Mouse (Mus musculus) cerebellum, adult 11 months (tissue): ENCODE measurements around the gene Cblb.

ENCODE experiments used
- DNase-seq: peaks from one replicate; pipeline ENCODE4 v3.0.0; 2022

Cblb gene

GRCm38 (mm10) chr16:52135689-52136390 is 104.8 kb downstream of the Cblb start:
- no peak for DNase-seq

- DNase-seq = no peak
Measured at GRCm38 (mm10) chr16:52143101-52143500, 112.1 kb downstream of the Cblb start.

GRCm38 (mm10) chr16:52143818-52144217 is 112.8 kb downstream of the Cblb start:
- no peak for DNase-seq

GRCm38 (mm10) chr16:52144792-52145191 is 113.8 kb downstream of the Cblb start:
- no peak for DNase-seq

- no peak for DNase-seq
Measured at GRCm38 (mm10) chr16:52145552-52145951, 114.5 kb downstream of the Cblb start.

- no peak for DNase-seq
Measured at GRCm38 (mm10) chr16:52146976-52147696, 116.1 kb downstream of the Cblb start.

- no peak for DNase-seq
Measured at GRCm38 (mm10) chr16:52148041-52148440, 117.0 kb downstream of the Cblb start.

GRCm38 (mm10) chr16:52149135-52149769 is 118.2 kb downstream of the Cblb start:
- no peak for DNase-seq

- no peak for DNase-seq
Measured at GRCm38 (mm10) chr16:52155030-52155696, 124.1 kb downstream of the Cblb start.

GRCm38 (mm10) chr16:52159958-52160504 is 129.0 kb downstream of the Cblb start:
- no peak for DNase-seq

GRCm38 (mm10) chr16:52164246-52164645 is 133.2 kb downstream of the Cblb start:
- DNase-seq = no peak

- DNase-seq = no peak
Measured at GRCm38 (mm10) chr16:52173253-52173652, 142.2 kb downstream of the Cblb start.

- no peak for DNase-seq
Measured at GRCm38 (mm10) chr16:52179839-52180238, 148.8 kb downstream of the Cblb start.

- DNase-seq = no peak
Measured at GRCm38 (mm10) chr16:52182057-52182456, 151.0 kb downstream of the Cblb start.

GRCm38 (mm10) chr16:52184350-52184749 is 153.3 kb downstream of the Cblb start:
- DNase-seq = no peak

GRCm38 (mm10) chr16:52186731-52187130 is 155.7 kb downstream of the Cblb start:
- no peak for DNase-seq

GRCm38 (mm10) chr16:52189103-52189502 is 158.1 kb downstream of the Cblb start:
- DNase-seq = no peak

- no peak for DNase-seq
Measured at GRCm38 (mm10) chr16:52190714-52191113, 159.7 kb downstream of the Cblb start.

- peak; percentile 40 for DNase-seq
Measured at GRCm38 (mm10) chr16:52194040-52194439, 163.0 kb downstream of the Cblb start.

- no peak for DNase-seq
Measured at GRCm38 (mm10) chr16:52194866-52195265, 163.8 kb downstream of the Cblb start.

GRCm38 (mm10) chr16:52200107-52200506 is 169.1 kb downstream of the Cblb start:
- no peak for DNase-seq

- DNase-seq = no peak
Measured at GRCm38 (mm10) chr16:52210844-52211606, 180.0 kb downstream of the Cblb start.
